Mouse (Mus musculus): ENCODE data around the gene Phf20.

DNA sequence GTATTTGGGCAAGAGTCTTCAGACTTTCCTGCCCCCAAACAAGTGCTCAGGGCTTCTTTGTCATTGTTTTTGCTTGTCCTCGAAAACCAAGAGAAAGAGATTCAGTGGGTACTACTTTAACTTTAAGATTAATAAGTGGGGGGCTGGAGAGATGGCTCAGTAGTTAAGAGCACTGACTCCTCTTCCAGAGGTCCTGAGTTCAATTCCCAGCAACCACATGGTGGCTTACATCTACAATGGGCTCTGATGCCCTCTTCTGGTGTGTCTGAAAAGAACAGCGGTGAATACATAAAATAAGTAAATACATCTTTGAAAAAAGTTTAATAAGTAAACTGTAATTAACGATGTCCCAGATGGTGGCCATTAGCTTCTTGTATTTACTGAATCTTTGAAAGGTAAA is 116.9 kb downstream of the Phf20 start:
- TF ChIP-seq POLR2A (IDR thresholded peaks at IDR 0.05; ENCODE audit: control insufficient read depth, low read depth, low read length) (no peak), CTCF (IDR thresholded peaks at IDR 0.05; ENCODE audit: control insufficient read depth, insufficient read depth, insufficient replicate concordance, low read depth, low read length) (no peak)

Data from testis, adult 2 months (tissue).